Mouse (Mus musculus) olfactory bulb, adult 2 months (tissue): ENCODE measurements around the gene Cabp7. TPM values are rescaled to one million over a fixed set of nuclear protein-coding genes. Genes with fewer than 3 reads are reported as not detected.

ENCODE experiments used
- H3K27ac ChIP-seq: fragments of 200-500 bp; 2 replicates; pipeline ENCODE4 v1.5.1; 2012; ENCODE audit warnings: low read depth, low read length; ENCODE audit not compliant: insufficient read depth
- H3K4me1 ChIP-seq: fragments of 200-500 bp; 2 replicates; pipeline ENCODE4 v1.6.1; 2012; ENCODE audit warnings: low read length; ENCODE audit not compliant: control insufficient read depth, insufficient read depth
- H3K4me3 ChIP-seq: fragments of 200-500 bp; 2 replicates; pipeline ENCODE4 v1.5.1; 2012; ENCODE audit warnings: mild to moderate bottlenecking, low read depth, low read length, moderate library complexity; ENCODE audit not compliant: insufficient read depth
- CTCF ChIP-seq: fragments of 200-500 bp; IDR thresholded peaks from 2 replicates; pipeline ENCODE4 v1.5.1; 2012; ENCODE audit warnings: low read depth, mild to moderate bottlenecking, low read length, moderate library complexity; ENCODE audit not compliant: insufficient read depth
- POLR2A ChIP-seq: fragments of 200-500 bp; IDR thresholded peaks from 2 replicates; pipeline ENCODE4 v1.6.1; 2012; ENCODE audit warnings: mild to moderate bottlenecking, low read depth, low read length, moderate library complexity; ENCODE audit not compliant: insufficient read depth
- WGBS: fragments of 180-500 bp; shearing (Covaris S2); methylation state at CpG from one replicate; pipeline ENCODE4 v1.1.7; 2018; 5-methylcytosine and 5-hydroxymethylcytosine counted together
- polyA plus RNA-seq: library from polyadenylated mRNA; stranded (reverse); fragments of >200 nt; gene quantifications from 2 replicates; pipeline ENCODE4 v1.2.4, GENCODE M21; 2012; ENCODE audit warnings: low replicate concordance; ENCODE audit not compliant: missing spikeins, insufficient read depth, insufficient read length

The Cabp7 gene
- polyA plus RNA-seq, 1 experiment = not detected

- no peak for TF ChIP-seq CTCF
- TF ChIP-seq POLR2A = no peak
- Histone ChIP-seq H3K4me3 (no peak overlapping the region), H3K27ac (no peak overlapping the region), H3K4me1 (peaks cover 6% of the 10 kb centered on the region; the same call in 1 of the 2 replicates)
- 74% methylated on average over 3 of the region's 3 CpGs for WGBS
These were observed 58.7 kb downstream of the Cabp7 start for GRCm38 (mm10) chr11:4687874-4688273.

GRCm38 (mm10) chr11:4687027-4687426 lies 59.6 kb downstream of the Cabp7 start:
- H3K4me1 ChIP-seq = peaks cover 4% of the 10 kb centered on the region; the same call in 1 of the 2 replicates
- H3K4me3 ChIP-seq = no peak overlapping the region
- WGBS = 80% methylated on average over 3 of the region's 3 CpGs
- H3K27ac ChIP-seq = no peak overlapping the region
- TF ChIP-seq CTCF (no peak), POLR2A (no peak)

Other genes starting within 250 kb of the Cabp7 start
- gene Mtmr3, start 151.9 kb downstream of the Cabp7 start, polyA plus RNA-seq = not detected in 2 replicates
- gene Gm11032, start 126.7 kb downstream of the Cabp7 start, polyA plus RNA-seq = not detected in 2 replicates
- gene Ascc2, start 109.0 kb downstream of the Cabp7 start, polyA plus RNA-seq = not detected in 2 replicates
- gene Uqcr10, start 42.4 kb downstream of the Cabp7 start, polyA plus RNA-seq = 1,259 TPM in 1 of 2 replicates, not detected in the other
- not detected in 2 replicates for gene Zmat5, start 42.1 kb downstream of the Cabp7 start, polyA plus RNA-seq
- gene Nf2, start 102.8 kb upstream of the Cabp7 start, polyA plus RNA-seq = not detected in 2 replicates
- not detected in 2 replicates for gene Nipsnap1, start 127.2 kb upstream of the Cabp7 start, polyA plus RNA-seq
- not detected in 2 replicates for gene Thoc5, start 148.5 kb upstream of the Cabp7 start, polyA plus RNA-seq
- gene Nefh, start 201.3 kb upstream of the Cabp7 start, polyA plus RNA-seq = not detected in 2 replicates
- 603 TPM in 1 of 2 replicates, not detected in the other for gene Ap1b1, start 240.0 kb upstream of the Cabp7 start, polyA plus RNA-seq